Mouse (Mus musculus): ENCODE measurements around the gene Sec14l2. TPM values are rescaled to one million over a fixed set of nuclear protein-coding genes. Genes with fewer than 3 reads are reported as not detected.

The Sec14l2 gene
- total and polyA plus RNA-seq, 3 experiments, result 15.5 to 40.1 TPM; not detected in 1

GRCm38 (mm10) chr11:4166467-4167090 lies 43.4 kb upstream of the Sec14l2 start:
- no peak for TF ChIP-seq ZC3H11A (IDR thresholded peaks at IDR 0.05; ENCODE audit: low read depth, low read length)
- no peak for TF ChIP-seq GATA1 (IDR thresholded peaks at IDR 0.05; ENCODE audit: low read depth, low read length)
- TF ChIP-seq KAT2A (conservative IDR thresholded peaks at IDR 0.05; ENCODE audit: low read depth, low read length), result no peak
- TF ChIP-seq MXI1 (IDR thresholded peaks at IDR 0.05; ENCODE audit: low read depth, low read length), result no peak
- TF ChIP-seq POLR2AphosphoS2 (IDR thresholded peaks at IDR 0.05; ENCODE audit: low read length), result no peak
- no peak for TF ChIP-seq MEF2A (IDR thresholded peaks at IDR 0.05; ENCODE audit: extremely low read depth, insufficient replicate concordance, low read depth, low read length, poor library complexity, severe bottlenecking)
- no peak for TF ChIP-seq MYB (IDR thresholded peaks at IDR 0.05; ENCODE audit: low read depth, low read length)
- Histone ChIP-seq H3K9ac (ENCODE audit: control insufficient read depth, low read depth, low read length, poor library complexity, severe bottlenecking) (no peak overlapping the region), H3K36me3 (ENCODE audit: control insufficient read depth in 1 of 2, insufficient read depth in 2 of 2, low read length in 2 of 2) (peaks cover 25 to 86% of the 10 kb centered on the region in 2 experiments), H3K4me1 (ENCODE audit: control insufficient read depth in 1 of 2, insufficient read depth in 2 of 2, low read length in 2 of 2) (peaks cover 3 to 16% of the 10 kb centered on the region in 2 experiments; a peak in 3 of 4 replicates), H3K27me3 (ENCODE audit: control insufficient read depth in 1 of 2, insufficient read depth in 2 of 2, low read length in 2 of 2) (no peaks in the 10 kb centered on the region), H3K79me2 (ENCODE audit: control insufficient read depth, insufficient read depth, low read length, poor library complexity) (peaks cover 39% of the 10 kb centered on the region), H3K4me3 (ENCODE audit: control insufficient read depth in 1 of 2, insufficient read depth in 1 of 2, low read depth in 2 of 2, low read length in 2 of 2) (no peak overlapping the region), H3K27ac (ENCODE audit: control insufficient read depth, low read depth, low read length) (no peak overlapping the region), H3K9me3 (replicated peaks; ENCODE audit: insufficient read depth, low read length) (no peaks in the 10 kb centered on the region)
- no peak for DNase-seq (ENCODE audit: low read depth, low spot score)

- H3K4me1 ChIP-seq (ENCODE audit: control insufficient read depth in 1 of 2, insufficient read depth in 2 of 2, low read length in 2 of 2), result peaks cover 9 to 22% of the 10 kb centered on the region in 2 experiments
- no peak overlapping the region for H3K9ac ChIP-seq (ENCODE audit: control insufficient read depth, low read depth, low read length, poor library complexity, severe bottlenecking)
- no peak for TF ChIP-seq JUND (IDR thresholded peaks at IDR 0.05; ENCODE audit: low read depth, low read length)
- no peak for TF ChIP-seq E2F4 (IDR thresholded peaks at IDR 0.05; ENCODE audit: borderline replicate concordance, low read depth, low read length)
- no peak for TF ChIP-seq HCFC1 (IDR thresholded peaks at IDR 0.05; ENCODE audit: low read depth, low read length)
- 0 out of 4 replicates have a peak, but pooled peaks of 1 of the 2 experiments have one; percentile 22 for TF ChIP-seq POLR2A (IDR thresholded peaks at IDR 0.05; ENCODE audit: control insufficient read depth in 1 of 2, insufficient read depth in 1 of 2, low read depth in 1 of 2, low read length in 2 of 2, poor library complexity in 1 of 2)
- no peaks in the 10 kb centered on the region for H3K9me3 ChIP-seq (replicated peaks; ENCODE audit: insufficient read depth, low read length)
- DNase-seq (ENCODE audit: low read depth, low spot score), result no peak
- H3K4me3 ChIP-seq (ENCODE audit: control insufficient read depth in 1 of 2, insufficient read depth in 1 of 2, low read depth in 2 of 2, low read length in 2 of 2), result no peak overlapping the region
- peaks cover 53% of the 10 kb centered on the region for H3K79me2 ChIP-seq (ENCODE audit: control insufficient read depth, insufficient read depth, low read length, poor library complexity)
- no peak overlapping the region for H3K27ac ChIP-seq (ENCODE audit: control insufficient read depth, low read depth, low read length)
- H3K27me3 ChIP-seq (ENCODE audit: control insufficient read depth in 1 of 2, insufficient read depth in 2 of 2, low read length in 2 of 2), result no peaks in the 10 kb centered on the region
- H3K36me3 ChIP-seq (ENCODE audit: control insufficient read depth in 1 of 2, insufficient read depth in 2 of 2, low read length in 2 of 2), result peaks cover 31 to 74% of the 10 kb centered on the region in 2 experiments
Observed at GRCm38 (mm10) chr11:4164701-4165100, 41.5 kb upstream of the Sec14l2 start.

GRCm38 (mm10) chr11:4160758-4161480 lies 37.7 kb upstream of the Sec14l2 start:
- peaks cover 46% of the 10 kb centered on the region for H3K79me2 ChIP-seq (ENCODE audit: control insufficient read depth, insufficient read depth, low read length, poor library complexity)
- DNase-seq (ENCODE audit: low read depth, low spot score), result peak; percentile 62
- H3K27me3 ChIP-seq (ENCODE audit: control insufficient read depth in 1 of 2, insufficient read depth in 2 of 2, low read length in 2 of 2), result no peaks in the 10 kb centered on the region
- peak overlapping the region; percentile 84 to 96 for H3K4me3 ChIP-seq (ENCODE audit: control insufficient read depth in 1 of 2, insufficient read depth in 1 of 2, low read depth in 2 of 2, low read length in 2 of 2)
- peak overlapping the region; percentile 93 for H3K9ac ChIP-seq (ENCODE audit: control insufficient read depth, low read depth, low read length, poor library complexity, severe bottlenecking)
- TF ChIP-seq ZC3H11A (IDR thresholded peaks at IDR 0.05; ENCODE audit: low read depth, low read length) (no peak), USF2 (IDR thresholded peaks at IDR 0.05; ENCODE audit: borderline replicate concordance in 1 of 2, insufficient read depth in 1 of 2, low read depth in 1 of 2, low read length in 2 of 2) (no peak), ZMIZ1 (IDR thresholded peaks at IDR 0.05; ENCODE audit: low read depth, low read length) (no peak), TAL1 (IDR thresholded peaks at IDR 0.05; ENCODE audit: low read length) (peak; percentile 53), CHD1 (IDR thresholded peaks at IDR 0.05; ENCODE audit: low read depth, low read length) (peak; percentile 82; the same call in 1 of the 2 replicates), SIN3A (IDR thresholded peaks at IDR 0.05; ENCODE audit: low read length) (no peak; the same call in 1 of the 2 replicates), MAX (IDR thresholded peaks at IDR 0.05; ENCODE audit: low read length) (no peak), SMC3 (IDR thresholded peaks at IDR 0.05; ENCODE audit: low read depth, low read length) (no peak), MAFK (IDR thresholded peaks at IDR 0.05; ENCODE audit: borderline replicate concordance, low read depth, low read length) (no peak), MXI1 (IDR thresholded peaks at IDR 0.05; ENCODE audit: low read depth, low read length) (peak; percentile 47; the same call in 1 of the 2 replicates), POLR2AphosphoS5 (IDR thresholded peaks at IDR 0.05; ENCODE audit: borderline replicate concordance, low read depth, low read length) (no peak)
- H3K27ac ChIP-seq (ENCODE audit: control insufficient read depth, low read depth, low read length), result peak overlapping the region; percentile 76
- peaks cover 35 to 39% of the 10 kb centered on the region in 2 experiments for H3K36me3 ChIP-seq (ENCODE audit: control insufficient read depth in 1 of 2, insufficient read depth in 2 of 2, low read length in 2 of 2)
- H3K9me3 ChIP-seq (replicated peaks; ENCODE audit: insufficient read depth, low read length), result no peaks in the 10 kb centered on the region
- H3K4me1 ChIP-seq (ENCODE audit: control insufficient read depth in 1 of 2, insufficient read depth in 2 of 2, low read length in 2 of 2), result peaks cover 12 to 29% of the 10 kb centered on the region in 2 experiments
